Mouse (Mus musculus): Measurements from ENCODE around the gene Dedd.

- TF ChIP-seq CTCF (IDR thresholded peaks at IDR 0.05; ENCODE audit: insufficient read depth, low read depth, low read length) (no peak), POLR2A (IDR thresholded peaks at IDR 0.05; ENCODE audit: insufficient read depth, low read depth, low read length) (no peak)
These were observed 37.0 kb downstream of the Dedd start for GRCm38 (mm10) chr1:171365934-171366333.

Data from olfactory bulb, adult 2 months (tissue).